Mouse (Mus musculus): ENCODE measurements around the gene Galnt7.
"Not testable (repeated sequence)": the region's sequence is repeated elsewhere in the genome, so short reads cannot be mapped to it uniquely, and the experiment has no call there.

Gene Galnt7

GRCm38 (mm10) chr8:57540110-57540838 lies 112.6 kb downstream of the Galnt7 start:
- DNase-seq (ENCODE audit: low read depth, low spot score) = peak; percentile 53

DNA sequence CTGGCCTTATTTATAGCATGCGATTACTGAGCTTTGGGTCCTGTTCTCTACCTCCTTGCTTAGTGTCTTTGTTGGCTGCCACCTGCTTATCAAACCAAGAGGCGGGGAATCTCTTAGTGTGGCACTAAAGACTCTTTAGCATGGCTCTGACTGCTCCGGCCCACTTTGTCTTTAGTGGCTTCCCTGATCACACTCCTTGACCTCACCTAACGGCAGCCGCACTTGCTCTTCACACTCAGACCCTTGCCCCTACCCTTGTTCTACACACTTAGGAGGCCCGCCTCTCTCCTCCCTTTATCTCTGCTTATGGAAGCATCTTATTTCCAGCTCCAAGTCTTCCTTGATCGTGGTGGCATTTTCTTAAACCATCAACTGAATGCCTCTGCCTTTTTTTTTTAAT lies 114.2 kb downstream of the Galnt7 start:
- no peak for DNase-seq (ENCODE audit: low read depth, low spot score)

GRCm38 (mm10) chr8:57536167-57536566 lies 116.7 kb downstream of the Galnt7 start:
- DNase-seq (ENCODE audit: low read depth, low spot score) = no peak

- no peak for DNase-seq (ENCODE audit: low read depth, low spot score)
Measured at GRCm38 (mm10) chr8:57534495-57534894, 118.3 kb downstream of the Galnt7 start.

DNA sequence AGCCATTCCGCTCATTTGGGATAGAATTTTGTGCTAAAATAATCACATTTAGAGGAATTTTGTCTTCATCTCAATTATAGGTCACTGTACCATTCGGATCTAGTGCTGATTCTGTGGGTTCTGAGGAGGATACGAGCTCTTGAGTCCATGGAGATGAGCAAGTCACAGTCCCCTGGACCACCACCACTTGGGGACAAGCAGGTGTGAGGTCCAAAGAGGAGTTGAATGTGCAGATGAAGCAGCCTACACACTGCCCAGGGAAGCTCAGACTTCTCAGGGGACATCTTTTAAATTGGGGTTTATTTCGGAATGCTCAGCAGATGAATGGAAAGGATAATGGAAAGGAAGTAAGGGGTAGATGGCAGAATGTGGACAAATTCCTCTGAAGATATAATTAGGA lies 119.7 kb downstream of the Galnt7 start:
- no peak for DNase-seq (ENCODE audit: low read depth, low spot score)

- DNase-seq (ENCODE audit: low read depth, low spot score) = no peak
Measured at GRCm38 (mm10) chr8:57532223-57532622, 120.6 kb downstream of the Galnt7 start.

- DNase-seq (ENCODE audit: low read depth, low spot score) = peak; percentile 78
Measured at GRCm38 (mm10) chr8:57530666-57531349, 122.0 kb downstream of the Galnt7 start.

GRCm38 (mm10) chr8:57530238-57530637 lies 122.6 kb downstream of the Galnt7 start:
- no peak for DNase-seq (ENCODE audit: low read depth, low spot score)

GRCm38 (mm10) chr8:57528036-57528435 lies 124.8 kb downstream of the Galnt7 start:
- DNase-seq (ENCODE audit: low read depth, low spot score) = no peak

DNA sequence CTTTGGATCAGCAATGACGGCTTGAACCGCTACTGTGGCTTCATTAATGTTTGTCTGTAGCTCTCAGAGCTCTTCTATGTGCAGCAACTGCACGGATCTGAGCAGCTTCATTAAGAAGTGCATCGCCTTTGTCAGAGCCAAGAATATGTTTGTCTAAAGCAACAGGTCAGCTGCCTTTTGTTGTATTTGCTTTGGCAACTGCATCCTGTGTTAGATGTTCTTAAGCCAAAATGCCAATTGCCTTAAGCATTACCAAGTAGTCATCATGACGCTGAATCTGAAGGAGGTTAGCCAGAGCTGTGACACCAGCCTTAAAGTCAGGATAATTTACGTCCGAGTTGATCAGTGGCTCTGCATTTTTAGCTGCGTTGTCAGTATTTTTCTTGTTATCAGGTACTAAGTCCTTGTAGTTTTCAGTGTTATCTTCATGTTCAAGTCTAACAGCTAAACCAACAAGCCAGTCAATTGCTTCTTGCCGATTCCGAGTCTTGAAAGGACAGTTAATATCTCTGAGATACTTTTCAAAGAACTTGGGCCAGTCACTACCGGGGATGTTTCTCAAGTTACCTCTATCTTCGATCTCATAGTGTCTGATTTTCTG lies 132.5 kb downstream of the Galnt7 start:
- no peak for DNase-seq (ENCODE audit: low read depth, low spot score)

DNA sequence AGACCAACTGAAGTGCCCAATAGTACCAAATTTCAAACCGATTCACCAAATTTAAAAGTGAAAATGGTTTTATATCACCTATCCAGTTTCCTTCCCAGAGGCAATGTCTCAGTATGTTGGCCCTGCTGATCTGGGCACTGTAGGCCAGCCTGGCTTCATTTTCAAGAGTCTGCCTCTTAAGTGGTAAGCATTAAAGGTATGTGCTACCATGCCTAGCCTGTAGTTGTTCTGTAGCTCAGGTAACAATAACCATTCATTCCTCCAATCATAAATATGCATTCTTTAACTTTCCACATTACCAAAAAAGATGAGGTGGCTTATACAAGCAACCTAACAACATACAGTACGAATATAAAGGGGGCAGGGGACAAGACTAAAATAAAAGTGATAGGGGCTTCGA lies 135.1 kb downstream of the Galnt7 start:
- DNase-seq (ENCODE audit: low read depth, low spot score) = no peak

DNA sequence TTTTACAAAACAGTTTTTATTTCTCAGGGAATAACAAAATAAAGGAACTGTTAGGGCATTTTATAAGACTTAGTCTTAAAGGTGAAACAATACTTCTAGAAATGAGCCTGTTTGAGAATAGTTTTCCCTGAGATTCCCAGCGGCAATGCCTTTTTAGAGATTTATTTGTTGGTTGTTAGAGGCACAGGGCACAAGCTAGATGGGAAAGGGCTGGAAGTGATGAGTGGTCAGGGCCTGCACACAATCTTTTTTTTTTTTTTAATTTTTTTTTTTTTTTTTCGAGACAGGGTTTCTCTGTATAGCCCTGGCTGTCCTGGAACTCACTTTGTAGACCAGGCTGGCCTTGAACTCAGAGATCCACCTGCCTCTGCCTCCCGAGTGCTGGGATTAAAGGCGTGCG lies 136.1 kb downstream of the Galnt7 start:
- DNase-seq (ENCODE audit: low read depth, low spot score) = not testable (repeated sequence)

- not testable (repeated sequence) for DNase-seq (ENCODE audit: low read depth, low spot score)
Measured at GRCm38 (mm10) chr8:57513178-57513661, 139.6 kb downstream of the Galnt7 start.

DNA sequence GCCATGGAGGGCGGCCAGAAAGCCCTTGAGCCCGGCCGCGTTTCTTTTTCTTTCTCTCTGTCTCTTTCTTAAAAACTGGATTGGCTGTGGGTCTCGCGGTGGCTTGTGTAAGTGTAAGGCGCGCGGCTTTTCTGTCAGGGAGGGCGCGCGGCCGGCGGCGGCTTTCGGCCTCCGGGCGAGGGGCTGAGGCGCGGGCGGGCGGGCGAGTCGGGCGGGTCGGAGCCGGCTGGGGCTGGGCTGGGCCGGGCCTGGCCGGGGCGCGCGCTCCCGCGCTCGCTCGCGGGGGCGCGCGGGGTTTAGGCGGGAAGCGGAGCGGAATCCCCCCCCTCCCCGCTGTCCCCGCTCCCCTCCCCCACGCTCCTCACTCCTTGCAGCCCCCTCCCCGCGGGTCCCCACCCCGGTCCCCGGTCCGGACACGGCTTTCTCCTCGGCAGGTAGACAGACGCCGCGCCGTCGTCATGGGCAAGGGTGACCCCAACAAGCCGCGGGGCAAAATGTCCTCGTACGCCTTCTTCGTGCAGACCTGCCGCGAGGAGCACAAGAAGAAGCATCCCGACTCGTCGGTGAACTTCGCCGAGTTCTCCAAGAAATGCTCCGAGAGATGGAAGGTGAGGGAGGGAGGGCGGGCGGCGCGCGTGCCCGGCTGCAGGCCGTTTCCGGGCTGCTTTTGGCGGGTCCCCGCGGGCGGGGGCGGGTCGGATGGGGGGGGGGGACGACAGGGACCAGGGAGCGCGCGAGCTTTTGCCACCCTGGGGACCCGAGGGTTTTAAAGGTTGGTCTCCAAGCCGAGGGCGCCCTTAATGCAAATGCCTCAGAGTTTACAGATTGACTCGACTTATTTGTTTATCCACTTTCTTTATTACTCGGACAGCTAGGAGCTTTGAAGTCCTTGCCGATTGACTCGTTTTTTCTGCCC lies 140.4 kb downstream of the Galnt7 start:
- no peak for DNase-seq (ENCODE audit: low read depth, low spot score)

- peak; percentile 99 for DNase-seq (ENCODE audit: low read depth, low spot score)
Measured at GRCm38 (mm10) chr8:57511316-57512118, 141.3 kb downstream of the Galnt7 start, which contains the start of gene Hmgb2. Gene Hmgb2 (plus strand): TSS chr8:57511907.

GRCm38 (mm10) chr8:57510791-57511315 lies 142.0 kb downstream of the Galnt7 start:
- DNase-seq (ENCODE audit: low read depth, low spot score) = no peak

- no peak for DNase-seq (ENCODE audit: low read depth, low spot score)
Measured at GRCm38 (mm10) chr8:57508657-57509056, 144.2 kb downstream of the Galnt7 start.

- DNase-seq (ENCODE audit: low read depth, low spot score) = no peak
Measured at GRCm38 (mm10) chr8:57507556-57508063, 145.2 kb downstream of the Galnt7 start.

GRCm38 (mm10) chr8:57505500-57505899 lies 147.3 kb downstream of the Galnt7 start:
- DNase-seq (ENCODE audit: low read depth, low spot score) = not testable (repeated sequence)

DNA sequence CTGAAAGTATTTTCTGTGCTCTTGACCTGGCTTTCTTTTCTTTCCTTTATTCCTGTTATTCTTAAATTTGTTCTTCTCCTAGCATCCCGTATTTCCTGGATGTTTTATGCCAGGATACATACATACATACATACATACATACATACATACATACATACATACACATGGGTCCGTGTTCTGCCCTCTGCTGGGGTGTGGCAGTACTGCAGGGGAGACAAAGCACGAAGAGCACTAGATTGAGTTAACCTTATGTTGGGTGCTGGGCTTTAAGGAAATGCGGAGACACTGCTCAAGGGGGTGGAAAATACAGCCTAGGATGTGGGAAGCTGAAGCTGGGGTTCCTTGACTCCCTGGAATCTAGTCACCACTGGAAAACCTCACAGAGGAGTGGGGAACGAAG lies 149.2 kb downstream of the Galnt7 start:
- no peak for DNase-seq (ENCODE audit: low read depth, low spot score)

All from embryo, embryonic 11.5 days (tissue).